Mouse (Mus musculus) kidney, adult 18-20 months (tissue): ENCODE data around the gene Lgr4.
A peak's percentile ranks its signal among the peaks of the same experiment; 100 is the strongest.

Source experiments
- DNase-seq: peaks from one replicate; pipeline ENCODE4 v3.0.0; 2021

Gene Lgr4

DNA sequence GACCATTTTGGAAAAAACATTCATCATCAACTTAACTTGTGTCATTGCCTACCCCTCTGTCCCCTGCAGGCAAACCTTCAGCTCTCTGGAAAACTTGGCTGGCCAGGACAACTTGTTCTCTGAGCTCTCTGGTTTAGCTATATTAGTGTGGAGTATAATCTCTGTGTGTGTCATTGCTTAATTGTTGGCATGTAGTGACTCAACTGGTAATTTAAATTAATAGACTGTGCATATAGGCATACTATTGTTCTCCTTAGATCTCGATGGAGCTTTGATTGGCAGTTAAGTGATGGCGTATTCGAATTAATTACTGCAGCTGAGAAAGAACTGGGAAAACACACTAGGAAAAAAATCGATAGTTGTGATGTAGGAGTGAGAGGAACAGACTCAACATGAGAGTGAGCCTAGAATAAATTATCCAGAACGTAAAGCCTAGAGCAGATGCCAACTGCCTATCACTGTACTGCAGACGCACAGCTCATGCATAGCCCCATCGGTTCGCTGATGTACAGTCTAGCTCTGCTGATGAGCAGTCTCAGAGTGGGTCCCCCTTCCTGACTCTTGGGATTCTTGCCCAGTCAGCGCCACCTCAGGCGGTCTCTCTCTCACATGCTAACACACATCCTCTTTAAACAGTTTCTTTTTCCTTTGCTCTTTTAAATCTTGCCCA lies 35.7 kb downstream of the Lgr4 start:
- no peak for DNase-seq

DNA sequence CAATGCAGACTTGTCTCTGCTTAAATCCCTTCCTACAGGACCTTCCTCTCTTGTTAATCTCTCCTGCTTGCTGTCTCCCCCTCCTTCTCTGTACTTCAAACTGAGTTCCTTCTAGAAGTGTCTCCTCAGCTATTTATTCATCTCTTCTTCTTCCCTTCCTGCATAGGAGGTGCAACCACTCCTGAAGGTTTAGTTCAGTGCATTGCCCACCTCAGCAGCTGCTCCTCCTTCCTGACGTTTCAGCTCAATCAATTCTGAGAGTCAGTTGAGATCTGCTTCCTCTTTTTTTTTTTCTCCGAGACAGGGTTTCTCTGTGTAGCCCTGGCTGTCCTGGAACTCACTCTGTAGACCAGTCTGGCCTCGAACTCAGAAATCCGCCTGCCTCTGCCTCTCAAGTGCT lies 36.4 kb downstream of the Lgr4 start:
- DNase-seq, result no peak

DNA sequence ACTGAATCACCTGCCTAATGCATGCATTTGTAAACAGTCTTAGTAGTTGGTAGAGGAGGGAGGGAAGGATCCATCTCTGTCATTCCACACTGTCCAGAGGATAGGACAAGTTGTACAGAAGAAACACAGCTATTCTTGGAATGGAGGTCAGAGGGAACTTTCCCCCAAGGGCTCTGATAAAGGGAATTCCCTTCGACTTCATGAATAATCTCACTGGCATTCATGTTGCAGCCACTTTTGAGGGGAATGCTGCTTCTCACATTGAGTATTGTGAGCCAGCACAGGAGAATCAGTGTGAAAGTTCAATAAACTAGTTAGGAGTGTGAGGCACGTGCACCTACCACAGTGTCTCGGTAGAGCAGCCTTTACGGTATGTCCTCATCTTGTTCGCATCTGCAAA lies 37.6 kb downstream of the Lgr4 start:
- no peak for DNase-seq

DNA sequence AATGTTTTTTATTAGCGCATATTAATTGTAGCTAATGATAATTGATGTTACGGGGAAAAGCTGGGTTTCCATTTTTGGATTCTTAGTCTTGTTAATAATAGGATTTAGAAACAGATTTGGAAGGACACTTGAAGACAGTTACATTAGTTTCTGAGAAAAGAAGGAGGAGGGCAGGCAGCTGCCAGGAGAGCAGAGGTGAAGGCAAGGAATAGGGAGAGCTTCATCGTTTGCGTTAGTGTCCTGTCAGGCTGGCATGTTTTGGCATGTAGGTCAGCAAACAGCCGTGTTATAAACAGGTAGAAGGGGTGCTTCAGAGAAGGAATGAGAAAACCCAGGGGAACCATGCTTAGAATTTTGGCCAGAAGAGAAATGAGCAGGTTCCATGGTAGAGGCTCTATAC lies 38.5 kb downstream of the Lgr4 start:
- no peak for DNase-seq

DNA sequence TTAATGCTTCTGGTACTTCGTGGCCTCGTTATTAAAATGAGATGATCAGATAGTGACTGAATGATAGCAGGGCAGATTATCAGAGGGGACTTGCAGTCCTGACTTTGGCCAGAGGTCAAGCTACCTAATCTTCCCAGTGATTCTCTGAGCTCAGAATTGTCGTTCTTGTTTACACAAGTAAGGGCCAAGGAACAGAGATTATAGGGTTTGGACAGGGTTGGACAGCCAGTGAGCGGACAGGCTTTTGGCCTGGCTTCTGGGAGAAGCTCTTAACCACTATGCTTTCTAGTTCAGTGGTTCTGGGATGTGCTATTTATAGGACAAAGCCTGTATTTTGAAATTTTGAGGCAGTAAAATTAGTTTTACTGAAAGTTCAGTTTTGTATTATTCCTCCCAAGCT lies 39.3 kb downstream of the Lgr4 start:
- no peak for DNase-seq

DNA sequence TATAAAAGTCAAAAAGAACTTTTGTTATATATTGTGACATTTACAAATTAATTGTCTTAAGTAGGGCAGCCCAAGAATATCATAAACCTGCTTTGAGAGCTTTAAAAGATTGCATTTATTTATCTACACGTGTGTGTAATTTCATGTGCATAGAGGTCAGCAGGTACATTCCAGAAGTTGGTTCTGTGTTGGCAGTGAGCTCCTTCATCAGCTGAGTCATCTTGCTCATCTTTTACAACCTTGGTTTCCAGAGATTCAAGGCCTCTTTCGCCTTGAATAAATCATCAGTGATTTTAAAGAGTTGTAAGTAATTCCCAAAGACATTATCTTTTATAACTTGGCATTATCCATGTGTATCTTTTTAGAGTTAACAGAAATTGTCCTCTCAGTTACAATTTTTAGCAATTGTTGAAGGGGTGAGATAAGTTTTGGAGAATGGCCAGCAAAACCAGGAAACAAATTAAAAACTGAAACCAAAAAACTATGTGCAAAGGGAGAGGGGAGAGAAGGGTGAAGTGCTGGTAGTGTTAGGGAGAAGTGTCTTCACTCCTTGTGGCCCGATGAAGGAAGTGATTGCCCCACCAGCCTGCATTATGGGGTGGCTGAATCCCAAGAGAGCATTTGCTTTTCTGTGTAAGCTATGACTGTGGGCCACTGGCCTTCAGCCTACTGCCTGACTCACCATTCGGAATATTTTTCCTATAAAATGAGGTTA lies 41.4 kb downstream of the Lgr4 start:
- no peak for DNase-seq

DNA sequence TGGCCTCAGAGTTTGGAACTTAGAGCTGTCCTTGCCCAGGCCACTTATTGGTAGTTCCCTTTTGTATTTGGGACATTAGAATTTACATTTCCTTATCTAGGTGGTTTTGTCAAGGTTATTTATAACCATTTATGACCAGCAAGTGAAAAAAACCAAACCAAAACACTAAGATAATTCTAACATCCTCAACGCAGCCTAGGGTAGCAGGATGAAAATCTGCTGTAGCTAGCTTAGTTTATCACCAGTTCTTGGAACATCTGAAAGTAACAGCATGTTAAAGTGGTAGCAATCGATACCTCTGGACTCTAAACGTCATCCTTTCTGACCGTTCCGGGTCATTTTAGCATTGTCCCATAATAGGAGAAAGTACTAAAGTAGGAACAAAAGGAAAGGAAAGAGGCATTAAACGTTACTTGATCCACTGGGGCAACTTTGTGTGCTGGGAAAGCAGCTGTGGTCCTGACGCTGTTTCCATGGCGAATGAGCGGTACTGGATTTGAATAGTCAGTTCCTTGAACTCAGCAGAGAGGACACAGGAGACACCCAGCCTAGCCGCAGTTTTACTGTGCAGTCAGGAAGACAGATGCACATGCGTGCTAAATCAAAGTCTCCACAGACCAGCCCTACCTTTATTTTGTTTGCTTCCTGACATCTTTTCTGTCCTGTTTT lies 42.1 kb downstream of the Lgr4 start:
- no peak for DNase-seq

DNA sequence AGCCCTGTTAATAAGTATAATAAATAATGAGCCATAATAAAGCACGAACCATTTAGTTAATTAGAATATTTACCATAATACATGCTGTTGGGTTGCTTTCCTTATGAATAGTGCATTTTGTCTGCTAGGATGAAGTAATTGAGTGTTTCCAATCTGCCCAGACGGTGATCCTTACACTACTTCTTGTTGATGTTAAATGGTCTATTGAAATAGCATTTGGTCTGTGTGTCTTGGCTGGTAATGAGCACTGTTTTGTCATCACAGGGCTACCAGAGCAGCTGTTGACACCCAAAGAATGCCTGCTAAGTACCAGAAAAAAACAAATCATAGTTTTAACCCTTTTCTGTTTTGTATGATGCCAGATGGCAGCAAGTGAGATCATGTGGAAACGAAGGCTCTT lies 42.8 kb downstream of the Lgr4 start:
- DNase-seq, result no peak

DNA sequence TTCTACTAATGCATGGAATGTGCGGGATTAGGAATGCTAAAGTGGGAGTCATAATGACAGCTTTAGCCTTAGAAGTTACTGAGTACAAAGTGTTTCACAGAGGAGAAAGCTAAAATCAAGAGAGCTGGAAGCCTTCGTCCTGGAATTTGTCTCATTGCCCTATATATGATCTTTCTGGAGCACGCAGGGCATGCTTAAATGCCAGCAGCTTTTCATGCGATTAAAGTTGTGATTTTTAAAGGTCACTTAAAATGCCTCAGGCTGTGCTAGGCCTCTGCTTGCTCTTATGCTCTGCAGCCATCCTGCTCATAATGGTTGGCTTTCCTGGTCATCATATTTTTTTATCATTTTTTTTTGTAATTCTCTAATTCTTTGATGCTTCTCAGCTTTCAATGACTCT lies 43.7 kb downstream of the Lgr4 start:
- DNase-seq, result no peak

DNA sequence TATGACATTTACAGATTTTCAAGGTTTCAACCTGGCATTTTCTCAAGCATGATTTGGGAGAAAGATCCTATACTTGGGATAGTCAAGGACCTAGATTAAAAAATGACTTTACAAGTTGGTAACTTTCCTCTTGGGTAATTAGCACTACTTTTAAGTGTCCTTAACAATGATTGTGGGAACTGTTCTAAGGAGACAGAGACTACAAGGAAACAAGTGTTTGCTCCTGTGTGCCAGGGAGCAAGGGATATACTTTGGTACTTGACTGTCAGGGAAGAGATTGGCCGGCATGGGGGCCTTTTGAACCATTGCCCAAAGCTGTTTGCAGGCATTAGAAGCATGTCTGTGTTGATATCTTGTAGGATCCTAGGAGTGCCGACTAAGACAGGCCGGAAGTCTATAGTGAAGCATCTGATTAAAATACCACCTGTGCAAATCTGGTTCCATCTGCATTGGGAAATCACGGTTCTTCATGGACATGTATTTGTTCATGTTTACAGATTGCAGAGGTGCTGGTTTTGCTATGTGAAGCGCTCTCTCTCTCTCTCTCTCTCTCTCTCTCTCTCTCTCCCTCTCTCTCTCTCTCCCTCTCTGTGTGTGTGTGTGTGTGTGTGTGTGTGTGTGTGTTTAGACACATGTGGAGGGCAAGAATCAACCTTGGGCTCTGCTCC lies 46.3 kb downstream of the Lgr4 start:
- no peak for DNase-seq

DNA sequence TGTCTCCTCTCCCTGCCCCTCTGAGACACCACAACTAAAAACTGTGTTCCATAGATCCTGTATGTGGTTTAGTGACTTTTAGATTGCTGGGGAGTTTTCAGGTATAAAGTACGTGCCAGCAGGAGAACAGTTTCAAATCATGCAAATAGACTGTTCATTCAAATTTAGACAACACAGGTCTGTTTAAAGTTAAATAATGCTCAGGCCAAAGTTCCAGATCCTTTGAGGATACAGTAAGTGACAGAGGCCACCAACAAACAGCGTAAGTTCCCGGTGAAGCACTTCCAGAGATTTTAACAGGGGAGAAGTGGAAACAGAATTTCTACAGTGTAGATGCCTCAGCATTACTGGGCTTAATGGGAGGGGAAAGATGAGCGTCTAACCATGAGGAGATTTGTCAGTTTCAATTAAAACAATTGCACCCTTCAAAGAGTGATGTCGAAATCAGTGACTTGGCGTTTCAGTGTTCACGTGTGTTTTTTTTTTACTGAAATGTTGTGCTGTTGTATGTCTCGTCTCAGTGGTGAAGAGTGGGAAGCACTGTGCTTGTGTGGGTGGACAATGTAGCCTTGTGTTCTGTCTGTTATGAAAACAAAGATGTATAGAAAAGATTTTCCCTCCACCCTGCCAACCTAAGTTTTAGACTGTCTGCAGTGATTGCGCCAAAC lies 48.4 kb downstream of the Lgr4 start:
- no peak for DNase-seq

DNA sequence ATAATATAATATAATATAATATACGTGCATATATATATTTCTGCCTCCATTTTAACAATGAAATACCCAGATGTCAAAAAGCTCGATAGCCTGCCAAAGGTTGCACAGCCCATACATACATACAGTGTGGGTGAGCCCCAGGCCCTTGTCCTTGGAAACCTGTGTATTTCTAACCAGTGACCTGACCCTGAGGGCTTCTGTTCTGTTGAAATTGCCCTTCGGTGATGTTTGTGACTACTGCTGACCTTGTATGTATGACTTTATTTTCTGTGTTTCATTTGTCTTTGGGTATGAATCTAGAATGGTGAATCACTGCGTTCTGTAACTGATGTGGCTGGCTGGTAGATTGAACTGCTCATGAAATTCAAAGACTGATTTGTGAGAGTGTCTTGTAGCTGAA lies 49.4 kb downstream of the Lgr4 start:
- no peak for DNase-seq

DNA sequence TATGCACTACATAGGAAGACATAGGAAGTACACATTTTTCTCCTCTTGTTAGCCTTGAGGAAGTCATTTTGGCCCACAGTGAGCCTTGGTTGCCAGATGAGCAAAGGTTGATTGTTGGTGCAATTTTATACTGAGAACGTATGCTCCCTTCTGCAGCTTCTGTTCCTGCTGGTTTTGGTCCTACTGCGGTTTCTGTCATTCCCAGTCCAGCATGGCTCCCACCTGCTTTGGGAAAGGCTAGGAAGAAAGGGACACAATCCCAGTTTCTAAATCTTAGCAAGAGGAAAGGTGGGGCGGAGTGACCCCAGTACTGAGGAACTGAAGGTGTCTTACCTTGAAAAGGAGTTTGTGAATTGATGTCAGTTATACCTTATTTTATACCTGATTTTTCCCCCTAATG lies 51.9 kb downstream of the Lgr4 start:
- no peak for DNase-seq

DNA sequence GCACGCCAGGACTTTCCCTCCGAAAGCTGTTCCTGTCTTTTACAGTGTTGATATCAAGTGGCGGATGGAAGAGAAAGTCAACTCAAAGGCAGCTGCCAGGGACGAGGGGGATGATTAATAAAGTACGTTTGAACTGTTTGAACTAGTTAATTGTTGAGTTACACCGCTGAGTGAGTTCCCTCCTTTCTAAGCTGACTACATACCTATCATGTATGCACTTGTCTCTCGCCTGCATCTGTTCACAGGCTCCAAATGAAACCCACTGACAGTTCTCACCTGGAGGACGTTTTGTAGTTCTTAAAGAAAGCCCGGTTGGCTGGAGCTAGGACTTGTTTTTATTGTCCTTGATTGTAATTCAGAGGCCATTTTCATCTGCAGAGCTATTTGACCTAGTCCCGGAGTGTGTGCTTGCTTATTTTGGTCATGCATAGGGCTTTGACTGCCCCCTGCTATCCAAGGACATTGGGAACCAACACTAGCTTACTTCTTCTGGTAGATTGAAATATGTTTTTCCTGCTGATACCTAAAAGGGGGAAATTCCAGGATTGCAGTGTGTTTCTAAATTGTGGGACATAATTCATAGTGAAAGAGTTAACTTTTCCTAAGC lies 52.6 kb downstream of the Lgr4 start:
- no peak for DNase-seq

DNA sequence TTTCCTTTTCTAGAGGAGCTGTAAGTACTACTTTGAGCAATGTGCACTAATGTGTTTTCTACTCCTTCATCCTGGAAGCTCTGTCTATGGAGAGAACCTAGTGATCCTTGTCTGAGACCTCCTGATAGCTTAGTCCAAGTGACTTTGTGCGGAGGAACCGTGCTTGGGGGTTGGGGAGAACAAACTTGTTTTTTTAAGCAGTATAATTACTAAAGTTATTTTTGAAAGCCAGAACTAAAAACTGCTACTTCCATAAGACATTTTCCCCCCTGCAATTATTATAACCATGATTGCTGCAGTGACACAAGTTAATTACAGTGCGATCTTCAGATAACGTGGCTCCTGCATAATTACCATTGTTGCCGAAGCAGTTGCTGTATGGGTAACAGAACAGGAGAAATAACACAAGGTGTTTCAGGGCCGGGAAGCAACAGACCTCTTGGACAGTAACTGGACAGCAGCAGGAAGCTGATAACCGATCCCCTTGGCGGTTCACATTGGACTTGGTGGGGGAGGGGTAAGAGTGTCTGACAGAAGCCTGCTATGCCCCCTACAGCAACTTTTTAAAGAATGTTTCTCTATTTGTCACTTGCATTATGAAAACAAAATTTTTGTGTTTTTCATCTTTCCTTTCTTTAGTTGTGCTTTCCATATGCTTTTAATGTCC lies 53.4 kb downstream of the Lgr4 start:
- no peak for DNase-seq

DNA sequence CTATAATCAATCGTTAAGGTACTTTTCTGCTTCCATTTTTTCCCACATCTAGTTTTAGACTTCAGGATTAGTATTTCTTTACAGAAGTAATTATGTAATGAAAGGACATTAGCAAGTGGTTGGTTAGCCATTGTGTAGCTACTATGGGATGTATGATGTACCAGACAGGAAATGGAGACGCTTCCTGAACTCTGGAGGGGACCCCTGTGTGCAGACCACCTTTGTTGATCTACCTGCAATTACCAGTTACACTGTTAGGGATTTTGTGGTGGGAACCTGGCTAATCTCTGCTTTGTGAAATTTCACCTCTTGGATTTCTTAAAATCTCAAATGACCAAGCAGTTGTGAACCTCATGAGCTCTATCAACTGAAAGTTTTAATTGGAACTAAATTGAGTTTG lies 54.9 kb downstream of the Lgr4 start:
- DNase-seq, result no peak

DNA sequence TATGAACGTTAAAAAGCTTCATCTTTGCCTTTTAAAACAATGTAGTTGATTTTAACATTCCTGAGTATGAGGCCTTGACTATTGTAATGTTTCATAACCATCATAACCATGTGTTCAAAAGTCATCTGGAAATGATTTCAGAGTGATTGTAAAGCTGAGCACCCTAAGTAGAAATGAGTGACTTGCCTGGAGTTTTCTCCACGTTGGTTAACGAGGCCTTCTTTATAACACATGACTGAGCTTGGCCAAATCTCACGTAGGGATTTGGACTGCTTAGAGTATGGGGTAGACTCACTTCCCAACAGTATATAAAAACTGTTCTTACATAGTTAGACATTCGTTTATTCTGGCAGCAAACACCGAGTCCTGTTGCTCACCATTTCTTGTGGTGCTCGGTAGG lies 55.5 kb downstream of the Lgr4 start:
- DNase-seq, result no peak

DNA sequence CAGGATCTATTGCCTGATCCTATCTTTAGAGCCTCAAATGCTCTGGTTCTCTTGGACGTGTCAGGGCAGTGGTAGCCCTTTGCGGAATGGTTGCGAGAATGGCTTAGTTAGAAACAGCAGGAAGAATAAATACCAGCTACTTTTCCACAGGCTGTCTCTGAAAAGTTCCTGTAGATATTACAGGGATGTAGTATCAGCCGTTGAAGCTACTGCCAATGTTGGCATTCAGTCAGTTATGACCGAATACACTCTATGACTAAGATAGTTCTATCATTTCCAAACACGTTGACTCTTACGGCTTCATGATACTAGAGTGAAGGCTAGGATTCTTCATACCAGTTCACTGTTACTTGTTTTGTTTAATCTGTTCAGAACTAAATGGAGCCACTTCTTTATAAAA lies 57.4 kb downstream of the Lgr4 start:
- DNase-seq, result no peak

DNA sequence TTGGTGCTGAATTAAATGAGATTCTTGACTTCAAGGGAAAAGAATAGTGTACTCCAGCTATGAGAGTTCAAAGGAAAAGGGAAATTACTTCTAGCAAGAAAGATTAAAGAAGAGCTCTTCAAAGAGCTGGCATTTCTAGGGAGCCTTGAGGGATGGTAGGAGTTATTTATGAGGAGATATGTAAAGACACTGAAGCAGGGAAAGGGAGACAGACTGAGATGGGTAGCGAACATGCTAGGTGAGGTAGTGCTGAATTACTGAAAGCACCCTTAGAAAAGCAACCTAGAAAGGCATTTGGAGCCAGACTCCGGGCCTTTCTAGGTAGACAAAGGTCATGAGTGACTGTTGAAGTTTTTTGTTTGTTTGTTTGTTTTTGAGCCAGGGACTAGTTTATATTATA lies 58.7 kb downstream of the Lgr4 start:
- no peak for DNase-seq

DNA sequence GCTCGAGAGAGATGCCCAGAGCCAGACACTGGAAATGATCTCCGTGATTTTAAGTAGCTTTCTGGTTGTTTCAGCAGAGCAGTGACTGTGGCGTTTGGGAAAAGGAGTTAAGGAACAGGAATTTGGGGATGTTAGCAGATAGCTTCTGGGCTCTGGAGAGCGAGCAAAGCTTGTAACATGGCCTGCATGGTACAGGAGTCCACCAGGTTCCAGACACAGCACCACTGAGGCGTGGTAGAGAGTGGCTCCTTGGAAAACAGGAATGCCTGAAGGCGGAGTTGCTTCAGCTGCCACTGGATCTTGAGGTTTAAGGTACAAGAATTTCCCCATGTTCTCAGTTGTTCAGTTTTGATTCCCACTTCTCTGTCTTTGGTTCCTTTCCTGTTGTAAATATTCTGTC lies 59.9 kb downstream of the Lgr4 start:
- DNase-seq, result no peak

DNA sequence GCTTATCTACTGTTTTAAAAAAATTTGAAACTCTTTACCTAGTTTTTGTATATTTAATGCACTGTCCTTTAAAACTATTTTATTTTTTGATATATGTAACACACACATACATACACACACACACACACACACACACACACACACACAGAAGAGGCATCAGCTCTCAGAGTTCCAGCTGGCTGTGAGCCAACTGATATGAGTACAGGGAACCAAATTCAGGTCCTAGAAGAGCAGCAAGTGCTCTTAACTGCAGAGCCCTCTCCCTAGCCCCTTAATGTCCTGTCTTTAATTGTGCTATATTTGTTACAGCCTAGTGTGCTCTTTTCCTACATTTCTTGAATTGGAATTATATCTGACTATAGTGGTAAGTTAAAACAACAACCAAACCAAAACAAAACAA lies 61.8 kb downstream of the Lgr4 start:
- no peak for DNase-seq

DNA sequence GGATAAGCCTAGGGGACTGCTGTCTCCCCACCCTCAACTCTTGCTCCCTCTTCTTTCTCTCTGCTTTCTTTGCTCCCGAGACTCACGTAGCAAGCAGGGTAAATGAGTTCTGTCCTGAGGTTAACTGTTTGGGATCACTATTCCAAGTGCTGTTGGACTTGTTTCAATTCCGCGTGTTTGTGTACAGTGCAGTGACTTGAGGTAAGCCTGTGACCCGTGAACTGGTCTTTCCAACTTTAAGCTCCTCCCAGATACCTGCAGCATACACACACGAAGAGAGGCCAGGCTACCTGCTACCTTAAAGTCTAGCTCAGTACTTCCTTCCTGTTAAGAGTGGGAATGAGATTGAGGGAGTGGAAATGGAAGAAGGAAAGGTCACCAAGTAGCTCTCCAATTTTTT lies 66.0 kb downstream of the Lgr4 start:
- peak; percentile 46 for DNase-seq
